Mouse (Mus musculus): ENCODE results near the gene Neo1. TPM values are rescaled to one million over a fixed set of nuclear protein-coding genes. Genes with fewer than 3 reads are reported as not detected.

Neo1 gene
- polyA plus RNA-seq, 1 experiment: 17.5 TPM

- no peaks in the 10 kb centered on the region for H3K36me3 ChIP-seq (ENCODE audit: control insufficient read depth, insufficient read depth, low read length)
- peak overlapping the region; percentile 91 for H3K27ac ChIP-seq (ENCODE audit: control insufficient read depth, insufficient read depth, low read depth, low read length)
- no peak for TF ChIP-seq CTCF (IDR thresholded peaks at IDR 0.05; ENCODE audit: control insufficient read depth, insufficient read depth, insufficient replicate concordance, low read depth, low read length)
- TF ChIP-seq POLR2A (IDR thresholded peaks at IDR 0.05; ENCODE audit: control insufficient read depth, low read depth, low read length): no peak
- H3K4me3 ChIP-seq (ENCODE audit: control insufficient read depth, low read depth, low read length): peak overlapping the region; percentile 69
- peaks cover 5% of the 10 kb centered on the region for H3K4me1 ChIP-seq (ENCODE audit: control insufficient read depth, insufficient read depth, low read length)
- no peaks in the 10 kb centered on the region for H3K27me3 ChIP-seq (ENCODE audit: control insufficient read depth, insufficient read depth, low read length)
Measured at GRCm38 (mm10) chr9:59035342-59036158, 691 bp downstream of the Neo1 start.

- TF ChIP-seq POLR2A (IDR thresholded peaks at IDR 0.05; ENCODE audit: control insufficient read depth, low read depth, low read length) (no peak), CTCF (IDR thresholded peaks at IDR 0.05; ENCODE audit: control insufficient read depth, insufficient read depth, insufficient replicate concordance, low read depth, low read length) (no peak)
- Histone ChIP-seq H3K4me1 (ENCODE audit: control insufficient read depth, insufficient read depth, low read length) (peaks cover 5% of the 10 kb centered on the region), H3K27me3 (ENCODE audit: control insufficient read depth, insufficient read depth, low read length) (no peaks in the 10 kb centered on the region), H3K27ac (ENCODE audit: control insufficient read depth, insufficient read depth, low read depth, low read length) (no peak overlapping the region), H3K36me3 (ENCODE audit: control insufficient read depth, insufficient read depth, low read length) (no peaks in the 10 kb centered on the region), H3K4me3 (ENCODE audit: control insufficient read depth, low read depth, low read length) (no peak overlapping the region; the same call in 1 of the 2 replicates)
Measured at GRCm38 (mm10) chr9:59034836-59035235, 1.4 kb downstream of the Neo1 start.

GRCm38 (mm10) chr9:59033492-59033891 lies 2.7 kb downstream of the Neo1 start:
- Histone ChIP-seq H3K4me1 (ENCODE audit: control insufficient read depth, insufficient read depth, low read length) (peaks cover 5% of the 10 kb centered on the region), H3K27me3 (ENCODE audit: control insufficient read depth, insufficient read depth, low read length) (no peaks in the 10 kb centered on the region), H3K4me3 (ENCODE audit: control insufficient read depth, low read depth, low read length) (no peak overlapping the region), H3K27ac (ENCODE audit: control insufficient read depth, insufficient read depth, low read depth, low read length) (no peak overlapping the region), H3K36me3 (ENCODE audit: control insufficient read depth, insufficient read depth, low read length) (no peaks in the 10 kb centered on the region)
- TF ChIP-seq POLR2A (IDR thresholded peaks at IDR 0.05; ENCODE audit: control insufficient read depth, low read depth, low read length) (no peak), CTCF (IDR thresholded peaks at IDR 0.05; ENCODE audit: control insufficient read depth, insufficient read depth, insufficient replicate concordance, low read depth, low read length) (no peak)

GRCm38 (mm10) chr9:59024245-59024844 lies 11.9 kb downstream of the Neo1 start:
- Histone ChIP-seq H3K27ac (ENCODE audit: control insufficient read depth, insufficient read depth, low read depth, low read length) (no peak overlapping the region), H3K4me3 (ENCODE audit: control insufficient read depth, low read depth, low read length) (no peak overlapping the region), H3K36me3 (ENCODE audit: control insufficient read depth, insufficient read depth, low read length) (no peaks in the 10 kb centered on the region), H3K4me1 (ENCODE audit: control insufficient read depth, insufficient read depth, low read length) (no peaks in the 10 kb centered on the region), H3K27me3 (ENCODE audit: control insufficient read depth, insufficient read depth, low read length) (no peaks in the 10 kb centered on the region)
- TF ChIP-seq POLR2A (IDR thresholded peaks at IDR 0.05; ENCODE audit: control insufficient read depth, low read depth, low read length): no peak
- TF ChIP-seq CTCF (IDR thresholded peaks at IDR 0.05; ENCODE audit: control insufficient read depth, insufficient read depth, insufficient replicate concordance, low read depth, low read length): no peak

GRCm38 (mm10) chr9:59016060-59016719 lies 20.1 kb downstream of the Neo1 start:
- Histone ChIP-seq H3K36me3 (ENCODE audit: control insufficient read depth, insufficient read depth, low read length) (no peaks in the 10 kb centered on the region), H3K4me1 (ENCODE audit: control insufficient read depth, insufficient read depth, low read length) (no peaks in the 10 kb centered on the region), H3K27ac (ENCODE audit: control insufficient read depth, insufficient read depth, low read depth, low read length) (no peak overlapping the region), H3K4me3 (ENCODE audit: control insufficient read depth, low read depth, low read length) (no peak overlapping the region), H3K27me3 (ENCODE audit: control insufficient read depth, insufficient read depth, low read length) (no peaks in the 10 kb centered on the region)
- TF ChIP-seq CTCF (IDR thresholded peaks at IDR 0.05; ENCODE audit: control insufficient read depth, insufficient read depth, insufficient replicate concordance, low read depth, low read length) (no peak), POLR2A (IDR thresholded peaks at IDR 0.05; ENCODE audit: control insufficient read depth, low read depth, low read length) (no peak)

- Histone ChIP-seq H3K36me3 (ENCODE audit: control insufficient read depth, insufficient read depth, low read length) (no peaks in the 10 kb centered on the region), H3K4me3 (ENCODE audit: control insufficient read depth, low read depth, low read length) (no peak overlapping the region), H3K4me1 (ENCODE audit: control insufficient read depth, insufficient read depth, low read length) (no peaks in the 10 kb centered on the region), H3K27me3 (ENCODE audit: control insufficient read depth, insufficient read depth, low read length) (no peaks in the 10 kb centered on the region), H3K27ac (ENCODE audit: control insufficient read depth, insufficient read depth, low read depth, low read length) (no peak overlapping the region)
- TF ChIP-seq CTCF (IDR thresholded peaks at IDR 0.05; ENCODE audit: control insufficient read depth, insufficient read depth, insufficient replicate concordance, low read depth, low read length) (no peak), POLR2A (IDR thresholded peaks at IDR 0.05; ENCODE audit: control insufficient read depth, low read depth, low read length) (no peak)
Measured at GRCm38 (mm10) chr9:59013365-59013764, 22.9 kb downstream of the Neo1 start.
